Mouse (Mus musculus): Measurements from ENCODE around the gene Atp1b2. TPM values are rescaled to one million over a fixed set of nuclear protein-coding genes. Genes with fewer than 3 reads are reported as not detected.

Atp1b2 gene
- polyA plus RNA-seq (2014; fragmentation: Illumina TruSeq; extraction: RNeasy Lipid Tissue Mini Kit (QIAGEN cat#74804); ENCODE audit: low read depth, low replicate concordance): 6.9 TPM

GRCm38 (mm10) chr11:69605726-69606490, at the start of gene Atp1b2:
Atp1b2 (minus strand) TSS chr11:69605942.

GRCm38 (mm10) chr11:69632284-69633089, 26.7 kb upstream of the Atp1b2 start, which contains the start of gene Fxr2:
Fxr2 (plus strand) TSS chr11:69632990.

GRCm38 (mm10) chr11:69621571-69622268, 16.0 kb upstream of the Atp1b2 start, which contains the start of gene Sat2:
Sat2 (plus strand) TSS chr11:69622024.

GRCm38 (mm10) chr11:69617805-69618204, 12.1 kb upstream of the Atp1b2 start, which contains the start of gene Shbg:
Shbg (minus strand) TSS chr11:69617905.

GRCm38 (mm10) chr11:69580091-69580514, 25.6 kb downstream of the Atp1b2 start, which contains the start of the genes Wrap53 and Trp53:
Wrap53 (minus strand) TSS chr11:69580255.
Trp53 (plus strand) TSS chr11:69580359.

GRCm38 (mm10) chr11:69559851-69560765, 45.6 kb downstream of the Atp1b2 start, which contains the start of gene Efnb3:
Efnb3 (minus strand) TSS chr11:69560205.

Other genes starting within 250 kb of the Atp1b2 start
- gene Chd3, start 236.5 kb downstream of the Atp1b2 start, polyA plus RNA-seq (2014; fragmentation: Illumina TruSeq; extraction: RNeasy Lipid Tissue Mini Kit (QIAGEN cat#74804); ENCODE audit: low read depth, low replicate concordance): 17.9 TPM
- gene Naa38, start 210.5 kb downstream of the Atp1b2 start, polyA plus RNA-seq (2014; fragmentation: Illumina TruSeq; extraction: RNeasy Lipid Tissue Mini Kit (QIAGEN cat#74804); ENCODE audit: low read depth, low replicate concordance): 5.3 TPM
- 31.9 TPM for gene Cyb5d1, start 210.3 kb downstream of the Atp1b2 start, polyA plus RNA-seq (2014; fragmentation: Illumina TruSeq; extraction: RNeasy Lipid Tissue Mini Kit (QIAGEN cat#74804); ENCODE audit: low read depth, low replicate concordance)
- not detected for gene Tmem88, start 207.7 kb downstream of the Atp1b2 start, polyA plus RNA-seq (2014; fragmentation: Illumina TruSeq; extraction: RNeasy Lipid Tissue Mini Kit (QIAGEN cat#74804); ENCODE audit: low read depth, low replicate concordance)
- gene Kdm6b, start 192.3 kb downstream of the Atp1b2 start, polyA plus RNA-seq (2014; fragmentation: Illumina TruSeq; extraction: RNeasy Lipid Tissue Mini Kit (QIAGEN cat#74804); ENCODE audit: low read depth, low replicate concordance): 7.2 TPM
- 0.13 TPM for gene Dnah2, start 56.8 kb downstream of the Atp1b2 start, polyA plus RNA-seq (2014; fragmentation: Illumina TruSeq; extraction: RNeasy Lipid Tissue Mini Kit (QIAGEN cat#74804); ENCODE audit: low read depth, low replicate concordance)
- gene Efnb3, start 45.7 kb downstream of the Atp1b2 start, polyA plus RNA-seq (2014; fragmentation: Illumina TruSeq; extraction: RNeasy Lipid Tissue Mini Kit (QIAGEN cat#74804); ENCODE audit: low read depth, low replicate concordance): 0.38 TPM
- 1.9 TPM for gene Wrap53, start 25.7 kb downstream of the Atp1b2 start, polyA plus RNA-seq (2014; fragmentation: Illumina TruSeq; extraction: RNeasy Lipid Tissue Mini Kit (QIAGEN cat#74804); ENCODE audit: low read depth, low replicate concordance)
- gene Trp53, start 25.6 kb downstream of the Atp1b2 start, polyA plus RNA-seq (2014; fragmentation: Illumina TruSeq; extraction: RNeasy Lipid Tissue Mini Kit (QIAGEN cat#74804); ENCODE audit: low read depth, low replicate concordance): 6.8 TPM
- not detected for gene Shbg, start 12.0 kb upstream of the Atp1b2 start, polyA plus RNA-seq (2014; fragmentation: Illumina TruSeq; extraction: RNeasy Lipid Tissue Mini Kit (QIAGEN cat#74804); ENCODE audit: low read depth, low replicate concordance)
- 1.7 TPM for gene Sat2, start 16.1 kb upstream of the Atp1b2 start, polyA plus RNA-seq (2014; fragmentation: Illumina TruSeq; extraction: RNeasy Lipid Tissue Mini Kit (QIAGEN cat#74804); ENCODE audit: low read depth, low replicate concordance)
- 12.4 TPM for gene Fxr2, start 27.0 kb upstream of the Atp1b2 start, polyA plus RNA-seq (2014; fragmentation: Illumina TruSeq; extraction: RNeasy Lipid Tissue Mini Kit (QIAGEN cat#74804); ENCODE audit: low read depth, low replicate concordance)
- not detected for gene Sox15, start 49.4 kb upstream of the Atp1b2 start, polyA plus RNA-seq (2014; fragmentation: Illumina TruSeq; extraction: RNeasy Lipid Tissue Mini Kit (QIAGEN cat#74804); ENCODE audit: low read depth, low replicate concordance)
- 20.3 TPM for gene Mpdu1, start 56.7 kb upstream of the Atp1b2 start, polyA plus RNA-seq (2014; fragmentation: Illumina TruSeq; extraction: RNeasy Lipid Tissue Mini Kit (QIAGEN cat#74804); ENCODE audit: low read depth, low replicate concordance)
- gene Cd68, start 60.2 kb upstream of the Atp1b2 start, polyA plus RNA-seq (2014; fragmentation: Illumina TruSeq; extraction: RNeasy Lipid Tissue Mini Kit (QIAGEN cat#74804); ENCODE audit: low read depth, low replicate concordance): 2.6 TPM
- gene Eif4a1, start 66.5 kb upstream of the Atp1b2 start, polyA plus RNA-seq (2014; fragmentation: Illumina TruSeq; extraction: RNeasy Lipid Tissue Mini Kit (QIAGEN cat#74804); ENCODE audit: low read depth, low replicate concordance): 463 TPM
- gene Senp3, start 76.1 kb upstream of the Atp1b2 start, polyA plus RNA-seq (2014; fragmentation: Illumina TruSeq; extraction: RNeasy Lipid Tissue Mini Kit (QIAGEN cat#74804); ENCODE audit: low read depth, low replicate concordance): 129 TPM
- gene Tnfsf13, start 79.8 kb upstream of the Atp1b2 start, polyA plus RNA-seq (2014; fragmentation: Illumina TruSeq; extraction: RNeasy Lipid Tissue Mini Kit (QIAGEN cat#74804); ENCODE audit: low read depth, low replicate concordance): 38.2 TPM
- 1.6 TPM for gene Tnfsf12, start 89.9 kb upstream of the Atp1b2 start, polyA plus RNA-seq (2014; fragmentation: Illumina TruSeq; extraction: RNeasy Lipid Tissue Mini Kit (QIAGEN cat#74804); ENCODE audit: low read depth, low replicate concordance)
- gene Tnfsfm13, start 90.2 kb upstream of the Atp1b2 start, polyA plus RNA-seq (2014; fragmentation: Illumina TruSeq; extraction: RNeasy Lipid Tissue Mini Kit (QIAGEN cat#74804); ENCODE audit: low read depth, low replicate concordance): 8.2 TPM
- 25.7 TPM for gene Polr2a, start 152.7 kb upstream of the Atp1b2 start, polyA plus RNA-seq (2014; fragmentation: Illumina TruSeq; extraction: RNeasy Lipid Tissue Mini Kit (QIAGEN cat#74804); ENCODE audit: low read depth, low replicate concordance)
- gene Slc35g3, start 156.0 kb upstream of the Atp1b2 start, polyA plus RNA-seq (2014; fragmentation: Illumina TruSeq; extraction: RNeasy Lipid Tissue Mini Kit (QIAGEN cat#74804); ENCODE audit: low read depth, low replicate concordance): not detected
- 17.7 TPM for gene Zbtb4, start 160.0 kb upstream of the Atp1b2 start, polyA plus RNA-seq (2014; fragmentation: Illumina TruSeq; extraction: RNeasy Lipid Tissue Mini Kit (QIAGEN cat#74804); ENCODE audit: low read depth, low replicate concordance)
- 4.0 TPM for gene Chrnb1, start 190.0 kb upstream of the Atp1b2 start, polyA plus RNA-seq (2014; fragmentation: Illumina TruSeq; extraction: RNeasy Lipid Tissue Mini Kit (QIAGEN cat#74804); ENCODE audit: low read depth, low replicate concordance)
- gene Fgf11, start 195.9 kb upstream of the Atp1b2 start, polyA plus RNA-seq (2014; fragmentation: Illumina TruSeq; extraction: RNeasy Lipid Tissue Mini Kit (QIAGEN cat#74804); ENCODE audit: low read depth, low replicate concordance): 9.5 TPM
- gene Tmem102, start 199.7 kb upstream of the Atp1b2 start, polyA plus RNA-seq (2014; fragmentation: Illumina TruSeq; extraction: RNeasy Lipid Tissue Mini Kit (QIAGEN cat#74804); ENCODE audit: low read depth, low replicate concordance): 11.7 TPM
- not detected for gene Gm39566, start 209.4 kb upstream of the Atp1b2 start, polyA plus RNA-seq (2014; fragmentation: Illumina TruSeq; extraction: RNeasy Lipid Tissue Mini Kit (QIAGEN cat#74804); ENCODE audit: low read depth, low replicate concordance)
- gene Spem2, start 212.5 kb upstream of the Atp1b2 start, polyA plus RNA-seq (2014; fragmentation: Illumina TruSeq; extraction: RNeasy Lipid Tissue Mini Kit (QIAGEN cat#74804); ENCODE audit: low read depth, low replicate concordance): not detected
- not detected for gene Spem1, start 216.2 kb upstream of the Atp1b2 start, polyA plus RNA-seq (2014; fragmentation: Illumina TruSeq; extraction: RNeasy Lipid Tissue Mini Kit (QIAGEN cat#74804); ENCODE audit: low read depth, low replicate concordance)
- 0.88 TPM for gene Nlgn2, start 231.8 kb upstream of the Atp1b2 start, polyA plus RNA-seq (2014; fragmentation: Illumina TruSeq; extraction: RNeasy Lipid Tissue Mini Kit (QIAGEN cat#74804); ENCODE audit: low read depth, low replicate concordance)
- 18.5 TPM for gene Tmem256, start 232.6 kb upstream of the Atp1b2 start, polyA plus RNA-seq (2014; fragmentation: Illumina TruSeq; extraction: RNeasy Lipid Tissue Mini Kit (QIAGEN cat#74804); ENCODE audit: low read depth, low replicate concordance)
- gene Plscr3, start 240.4 kb upstream of the Atp1b2 start, polyA plus RNA-seq (2014; fragmentation: Illumina TruSeq; extraction: RNeasy Lipid Tissue Mini Kit (QIAGEN cat#74804); ENCODE audit: low read depth, low replicate concordance): 0.98 TPM